Mouse (Mus musculus) lung, postnatal 10 days (tissue): Measurements from ENCODE around the gene Wdr59.

Source experiments
- DNase-seq: peaks from one replicate; pipeline ENCODE4 v3.0.0; 2021

Wdr59 gene

GRCm38 (mm10) chr8:111490034-111490591 lies 31.8 kb downstream of the Wdr59 start:
- DNase-seq = peak; percentile 28

- no peak for DNase-seq
Measured at GRCm38 (mm10) chr8:111480691-111481090, 41.2 kb downstream of the Wdr59 start.

DNA sequence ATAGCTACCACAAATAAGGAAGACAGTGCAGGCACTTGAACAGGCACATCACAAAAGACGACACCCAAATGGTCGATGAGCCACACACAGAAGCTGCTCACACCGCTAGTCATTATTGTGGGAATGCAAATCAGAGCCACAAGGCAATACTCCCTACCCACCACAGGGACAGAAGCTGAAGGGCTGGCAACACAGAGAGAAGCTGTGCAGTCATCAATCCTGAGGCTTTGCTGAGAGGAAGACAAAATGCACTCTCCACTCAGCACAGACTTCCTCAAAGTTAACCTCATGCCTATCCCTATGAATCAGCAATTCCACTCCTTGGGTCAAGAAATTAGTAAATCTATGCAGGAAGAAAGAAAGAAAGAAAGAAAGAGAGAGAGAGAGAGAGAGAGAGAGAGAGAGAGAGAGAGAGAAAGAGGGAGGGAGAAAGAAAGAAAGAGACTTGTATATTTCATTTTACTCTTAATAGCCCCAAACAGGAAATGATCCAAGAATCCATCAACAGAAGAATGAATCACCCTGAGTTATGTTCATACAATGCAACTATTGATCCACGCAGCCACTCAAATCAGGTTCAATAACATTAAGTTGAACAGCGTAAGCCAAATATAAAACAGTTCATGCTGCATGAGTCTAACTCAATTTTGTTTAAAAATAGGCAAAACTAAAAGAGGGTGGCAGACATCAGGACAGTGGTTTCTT lies 44.0 kb downstream of the Wdr59 start:
- no peak for DNase-seq

DNA sequence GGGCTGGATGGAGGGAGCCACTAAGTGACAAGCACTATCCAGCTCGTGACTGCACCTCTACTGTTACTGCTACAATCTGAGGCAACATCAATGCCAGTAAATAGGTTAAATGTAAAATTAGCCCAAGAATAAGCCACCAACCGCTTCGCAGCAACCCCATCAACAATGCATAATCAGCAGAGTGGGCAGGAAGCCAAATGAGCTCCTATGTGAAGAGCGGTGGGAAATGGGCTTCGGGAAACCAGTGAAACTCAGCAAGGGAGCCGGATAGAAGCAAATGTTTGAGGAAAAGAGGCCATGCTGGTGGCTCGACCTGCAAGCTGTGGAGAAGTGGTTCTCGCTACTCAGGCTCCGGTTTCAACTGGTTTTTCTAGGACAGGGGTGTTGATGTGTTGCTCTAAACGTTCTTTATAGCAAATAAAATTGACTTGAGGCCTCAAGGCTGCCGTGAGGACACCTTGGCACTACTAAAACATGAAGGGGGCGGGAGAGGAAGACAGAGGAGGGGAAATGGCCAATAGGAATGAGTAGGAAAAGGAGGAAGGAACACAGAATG lies 50.3 kb downstream of the Wdr59 start:
- DNase-seq = no peak

DNA sequence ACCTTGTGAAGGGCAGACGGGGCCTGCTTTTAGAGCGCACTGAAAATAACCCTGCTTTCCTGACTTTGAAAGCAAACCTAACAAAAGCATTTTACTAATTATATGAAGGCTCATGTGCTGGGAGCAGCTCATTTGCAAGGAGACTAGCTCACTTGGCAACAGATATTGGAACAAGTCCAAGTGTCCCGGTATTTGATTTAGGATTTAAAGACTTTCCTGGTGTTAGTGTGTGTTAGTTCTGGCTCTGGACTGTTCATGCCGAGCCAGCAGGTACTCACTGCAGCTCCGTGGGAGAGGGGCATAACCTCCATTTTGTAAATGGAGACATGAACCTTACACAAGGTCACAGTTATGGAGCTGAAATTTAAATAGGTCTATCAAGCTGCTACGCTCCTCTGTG lies 52.9 kb downstream of the Wdr59 start:
- peak; percentile 27 for DNase-seq

DNA sequence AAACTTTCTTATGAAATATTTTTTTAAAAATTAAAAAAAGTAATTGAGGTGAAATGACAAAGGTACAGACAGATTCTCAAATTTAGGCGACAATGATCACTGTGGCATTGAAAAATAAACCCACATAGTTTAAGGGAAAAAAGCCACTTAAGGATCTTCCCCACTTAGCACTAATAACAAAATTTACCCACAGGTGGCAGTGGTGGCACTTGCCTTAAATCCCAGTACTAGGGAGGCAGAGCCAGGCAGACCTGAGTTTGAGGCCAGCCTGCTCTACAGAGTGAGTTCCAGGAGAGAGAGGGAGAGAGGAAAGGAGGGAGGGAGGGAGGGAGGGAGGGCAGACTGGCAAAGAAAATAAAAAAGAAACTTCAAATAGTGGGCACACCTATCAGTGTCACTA lies 56.6 kb downstream of the Wdr59 start:
- DNase-seq = peak; percentile 16

GRCm38 (mm10) chr8:111464526-111464925 lies 57.4 kb downstream of the Wdr59 start:
- DNase-seq = no peak

- peak; percentile 40 for DNase-seq
Measured at GRCm38 (mm10) chr8:111449671-111450070, 72.2 kb downstream of the Wdr59 start.

DNA sequence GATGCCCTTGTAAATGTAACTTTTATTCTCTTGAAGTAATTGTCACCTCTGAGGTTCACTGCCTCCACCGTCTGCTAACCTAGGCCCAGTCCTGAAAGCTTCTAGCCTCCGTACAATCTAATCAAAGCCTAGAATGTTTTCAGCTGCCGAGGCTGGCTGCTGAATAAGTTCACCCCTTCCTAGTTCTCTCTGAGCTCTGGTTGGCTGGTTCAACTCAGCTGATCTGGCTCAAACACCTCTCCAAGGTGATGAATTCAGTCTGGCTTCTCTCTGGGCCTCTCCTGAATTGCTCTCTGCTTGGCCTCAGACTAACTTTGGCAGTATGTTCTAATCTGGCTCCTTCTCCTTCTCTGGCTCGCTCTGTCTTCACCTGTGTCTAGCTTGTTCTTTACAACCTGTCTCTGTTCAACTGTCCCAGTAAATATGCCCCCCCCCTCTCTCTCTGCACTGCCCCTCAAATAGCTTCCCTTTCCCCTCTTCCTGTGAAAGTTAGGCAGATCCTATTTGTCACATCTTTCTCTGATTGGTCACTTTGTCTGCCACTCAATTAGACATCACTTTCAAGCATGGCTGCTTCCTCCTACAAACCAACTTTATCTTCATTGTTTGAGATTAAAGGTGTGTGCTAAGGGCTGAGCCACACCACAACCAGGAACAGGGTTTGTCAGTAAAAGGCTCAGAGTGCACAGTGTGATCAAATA lies 75.8 kb downstream of the Wdr59 start:
- no peak for DNase-seq

- DNase-seq = no peak
Measured at GRCm38 (mm10) chr8:111445558-111445957, 76.3 kb downstream of the Wdr59 start.

DNA sequence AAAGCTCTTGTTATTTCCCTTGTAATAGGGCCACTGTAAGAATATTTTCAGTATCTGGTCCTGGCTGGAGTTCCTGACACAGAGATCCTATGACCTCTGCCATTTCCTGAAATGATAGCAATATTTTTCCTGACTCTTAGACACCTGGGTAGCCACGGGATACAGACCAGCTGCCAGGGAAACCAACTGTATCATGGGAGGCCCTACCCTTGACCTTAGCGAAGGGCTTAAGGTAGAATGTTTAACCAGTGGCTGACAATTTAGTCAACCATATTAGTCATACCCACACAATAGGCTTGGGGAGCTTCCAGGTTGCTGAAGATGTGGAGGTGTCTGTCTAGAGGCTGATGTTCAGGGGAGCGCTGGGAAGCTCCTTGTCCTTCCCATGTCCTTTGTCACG lies 77.6 kb downstream of the Wdr59 start:
- DNase-seq = no peak

- DNase-seq = peak; percentile 82
Measured at GRCm38 (mm10) chr8:111439189-111439588, 82.7 kb downstream of the Wdr59 start.

- no peak for DNase-seq
Measured at GRCm38 (mm10) chr8:111435071-111435828, 86.6 kb downstream of the Wdr59 start.

- no peak for DNase-seq
Measured at GRCm38 (mm10) chr8:111424646-111425045, 97.2 kb downstream of the Wdr59 start.

- no peak for DNase-seq
Measured at GRCm38 (mm10) chr8:111424181-111424580, 97.7 kb downstream of the Wdr59 start.

DNA sequence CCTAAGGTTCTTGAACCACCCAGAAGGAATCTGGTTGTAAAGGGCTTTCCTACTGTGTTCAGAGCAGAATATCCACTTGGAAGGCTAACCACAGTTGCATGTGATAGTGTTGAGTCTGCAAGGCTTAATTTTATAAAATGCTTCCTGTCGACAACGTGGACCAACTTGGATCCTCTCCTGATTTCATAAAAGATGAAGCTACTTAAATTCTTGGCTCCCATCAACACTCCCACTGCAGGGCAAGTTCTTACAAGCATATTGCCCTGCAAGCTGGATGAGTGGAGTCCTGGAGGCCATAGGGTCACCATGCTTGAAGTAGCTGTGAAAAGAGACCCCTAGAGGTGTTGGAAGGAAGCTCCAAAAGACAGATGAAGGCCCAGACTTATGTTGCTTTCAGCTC lies 99.3 kb downstream of the Wdr59 start:
- no peak for DNase-seq

DNA sequence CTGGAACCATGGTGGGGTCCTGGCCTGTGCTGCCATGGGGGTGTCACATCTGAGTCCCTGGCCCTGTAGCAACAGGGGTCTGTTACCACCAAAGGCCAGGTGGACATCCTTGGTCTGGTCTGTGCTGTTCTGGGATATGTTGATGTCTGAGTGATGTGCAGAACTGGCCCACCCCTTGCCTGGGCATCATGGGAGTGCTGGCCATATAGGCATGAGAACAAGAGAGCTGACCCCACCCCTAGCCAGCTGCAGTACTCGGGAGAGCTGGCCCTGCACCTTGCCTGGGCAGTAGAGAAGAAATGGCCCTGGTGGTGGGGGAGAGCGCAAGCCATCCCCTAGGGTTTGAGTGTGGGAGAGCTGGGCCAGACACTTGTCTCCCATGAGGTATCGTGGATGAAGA lies 102.7 kb downstream of the Wdr59 start:
- DNase-seq = no peak

DNA sequence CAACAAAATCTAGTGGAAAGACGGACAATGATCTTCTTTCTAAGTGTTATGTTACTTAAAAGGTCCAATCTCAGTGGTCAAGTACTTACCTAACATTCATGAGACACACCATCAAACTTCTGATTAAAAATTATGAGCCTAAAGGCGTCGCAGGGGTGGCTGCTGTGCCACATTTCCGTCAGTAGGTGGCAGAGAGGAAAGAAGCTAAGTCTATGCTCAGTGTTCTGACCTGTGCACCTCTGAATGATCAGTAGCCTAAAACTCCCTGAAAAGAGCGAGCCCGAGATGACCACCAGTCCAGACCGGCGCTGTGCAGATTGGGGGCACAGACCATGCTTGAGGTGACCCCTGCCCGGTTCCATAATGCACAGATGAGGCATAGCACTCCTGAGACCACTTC lies 103.3 kb downstream of the Wdr59 start:
- DNase-seq = peak; percentile 38

DNA sequence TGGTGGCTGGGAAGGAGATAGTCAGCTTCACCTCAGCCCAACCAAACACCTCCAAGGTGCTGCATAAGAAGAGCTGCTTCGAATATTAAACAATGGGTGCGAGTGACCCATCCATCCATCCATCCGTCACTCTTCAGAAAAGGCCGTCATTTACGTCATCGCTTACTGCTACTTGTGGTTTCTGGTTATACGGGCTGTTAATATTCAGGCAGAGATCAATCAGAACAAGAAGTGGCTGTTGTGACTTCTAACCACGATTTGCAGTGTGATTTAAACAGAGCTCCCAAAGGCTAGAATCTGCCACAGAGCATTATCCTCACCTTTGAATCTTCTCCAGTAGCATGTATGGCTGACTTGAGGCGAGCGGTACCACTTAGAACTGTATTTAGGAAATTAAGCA lies 104.7 kb downstream of the Wdr59 start:
- DNase-seq = no peak

DNA sequence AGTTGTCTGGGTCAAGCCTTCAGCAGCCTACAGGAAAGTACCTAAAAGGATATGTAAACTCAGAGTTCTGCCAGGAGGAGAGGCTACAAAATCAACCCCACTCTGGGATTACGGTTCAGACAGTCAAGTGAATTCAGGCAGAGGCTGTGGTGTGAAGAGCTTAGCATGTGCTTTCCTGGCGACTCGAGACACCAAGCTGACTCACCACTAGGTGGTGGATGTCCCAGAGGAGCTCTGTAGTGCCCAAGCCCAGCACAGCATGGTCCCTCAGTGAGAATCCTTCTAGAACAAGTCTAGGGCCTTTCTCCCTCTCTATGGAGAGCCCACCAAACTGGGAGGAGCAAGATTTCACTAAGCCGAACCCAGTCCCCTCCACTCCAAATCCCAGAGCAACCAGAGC lies 118.5 kb downstream of the Wdr59 start:
- peak; percentile 29 for DNase-seq
